Mouse (Mus musculus): Measurements from ENCODE around the gene Mmp27.

The Mmp27 gene

GRCm38 (mm10) chr9:7602982-7603742 is 32.0 kb downstream of the Mmp27 start:
- DNase-seq (ENCODE audit: low spot score): peak; percentile 61

GRCm38 (mm10) chr9:7604005-7604404 is 32.8 kb downstream of the Mmp27 start:
- DNase-seq (ENCODE audit: low spot score): no peak

DNA sequence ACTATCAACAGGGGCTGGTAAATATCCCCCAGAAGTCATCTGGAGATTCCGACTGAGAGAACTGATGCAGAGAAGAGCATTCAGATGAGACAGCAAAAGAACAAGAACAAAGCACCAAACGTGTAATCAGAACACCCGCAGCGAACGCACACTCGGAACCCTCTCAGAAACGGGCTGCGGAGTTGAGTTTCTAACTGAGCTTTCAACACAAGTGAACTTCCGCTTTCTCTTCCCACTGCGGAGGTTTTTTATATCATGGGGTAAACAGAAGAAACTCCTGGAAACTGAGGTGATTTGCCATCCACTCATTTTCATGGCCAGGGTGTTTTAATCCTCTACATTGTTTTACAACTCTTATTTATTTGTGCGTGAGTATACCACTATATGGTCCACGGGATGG is 34.4 kb downstream of the Mmp27 start:
- no peak for DNase-seq (ENCODE audit: low spot score)

DNA sequence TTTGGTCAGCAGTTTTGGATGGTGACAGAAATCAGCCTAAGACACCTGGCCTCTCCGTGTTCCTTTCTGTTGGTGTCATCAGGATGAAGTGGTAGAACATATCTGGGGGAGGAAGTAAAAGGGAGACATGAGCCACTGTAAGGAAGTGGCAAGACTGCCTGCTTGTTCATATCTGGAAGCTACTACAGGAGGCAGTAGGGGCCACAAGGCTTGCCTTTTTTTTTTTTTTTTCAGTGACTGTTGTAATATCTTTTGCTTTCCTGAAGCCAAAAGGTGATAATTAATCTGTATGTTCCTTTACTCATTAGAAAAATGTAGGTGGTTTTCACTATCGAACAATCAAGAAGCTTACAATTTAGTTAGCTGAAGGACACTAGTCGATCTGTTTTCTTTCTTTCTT is 51.4 kb downstream of the Mmp27 start:
- DNase-seq (ENCODE audit: low spot score): no peak

DNA sequence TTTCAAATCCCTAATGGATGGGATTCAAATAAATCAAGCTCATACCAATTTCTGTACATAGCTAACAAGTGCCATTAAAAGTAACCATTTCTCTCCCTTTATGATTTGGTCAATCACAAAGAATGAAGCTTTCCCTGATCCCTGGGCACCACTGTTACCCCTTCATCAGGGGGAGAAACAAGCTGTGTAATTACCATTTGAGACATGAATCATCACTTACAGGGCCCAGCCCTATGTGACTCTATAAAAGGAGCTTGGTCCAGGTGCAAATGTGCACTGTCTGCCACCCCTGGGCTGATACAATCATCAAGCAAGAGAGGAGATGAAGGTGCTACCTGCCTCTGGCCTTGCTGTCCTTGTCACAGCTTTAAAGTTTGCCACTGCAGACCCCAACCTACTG is 56.7 kb downstream of the Mmp27 start, which contains the start of gene Mmp20:
Gene Mmp20, plus strand, starts transcription at position 301 of the 400 bp plus-strand sequence.
- DNase-seq (ENCODE audit: low spot score): no peak

Data from lung, postnatal 25 days (tissue).